Mouse (Mus musculus) hindbrain, embryonic 12.5 days (tissue): ENCODE measurements at regions not wholly inside any gene's neighbourhood (a gene's known extent, or its start where the extent isn't known, plus 50 kb on each side); places are given as distances from the start of the nearest gene placed in this dataset.
A peak's percentile ranks its signal among the peaks of the same experiment; 100 is the strongest.

ENCODE experiments used
- ATAC-seq: fragments of 200-750 bp; cut with Nextera tagmentation; 2 replicates; pipeline ENCODE4 v1.8.0; 2017; ENCODE audit warnings: moderate TSS enrichment; ENCODE audit not compliant: low FRiP score
- H3K27ac ChIP-seq: fragments of 300-500 bp; sonication (generic); 2 replicates; pipeline ENCODE4 v1.5.1; 2016; ENCODE audit warnings: mild to moderate bottlenecking
- H3K27me3 ChIP-seq: fragments of 300-500 bp; sonication (generic); 2 replicates; pipeline ENCODE4 v1.6.1; 2016; ENCODE audit warnings: mild to moderate bottlenecking
- H3K36me3 ChIP-seq: fragments of 300-500 bp; sonication (generic); 2 replicates; pipeline ENCODE4 v1.6.1; 2016; ENCODE audit warnings: mild to moderate bottlenecking
- H3K4me1 ChIP-seq: fragments of 300-500 bp; sonication (generic); 2 replicates; pipeline ENCODE4 v1.6.1; 2016
- H3K4me2 ChIP-seq: fragments of 300-500 bp; sonication (generic); replicated peaks from 2 replicates; pipeline ENCODE4 v1.6.1; 2016; ENCODE audit warnings: mild to moderate bottlenecking
- H3K4me3 ChIP-seq: fragments of 300-500 bp; sonication (generic); 2 replicates; pipeline ENCODE4 v1.5.1; 2016; ENCODE audit warnings: mild to moderate bottlenecking
- H3K9ac ChIP-seq: fragments of 300-500 bp; sonication (generic); 2 replicates; pipeline ENCODE4 v1.6.1; 2016; ENCODE audit warnings: mild to moderate bottlenecking, moderate library complexity
- H3K9me3 ChIP-seq: fragments of 300-500 bp; sonication (generic); replicated peaks from 2 replicates; pipeline ENCODE4 v1.6.1; 2016; ENCODE audit warnings: mild to moderate bottlenecking
- WGBS: fragments of 180-500 bp; shearing (Covaris S2); methylation state at CpG from one replicate; pipeline ENCODE4 v1.1.7; 2016; 5-methylcytosine and 5-hydroxymethylcytosine counted together

GRCm38 (mm10) chr3:148462791-148463190 lies 527.6 kb downstream of the Adgrl2 start:
- no peaks in the 10 kb centered on the region for H3K27me3 ChIP-seq
- H3K36me3 ChIP-seq, result no peaks in the 10 kb centered on the region
- H3K9me3 ChIP-seq, result no peaks in the 10 kb centered on the region
- 78% methylated on average over 10 of the region's 10 CpGs for WGBS
- H3K4me3 ChIP-seq, result no peak overlapping the region
- 0 out of 2 replicates have a peak, but pooled peaks cover 2% of the 10 kb centered on the region for H3K4me1 ChIP-seq
- H3K9ac ChIP-seq, result no peak overlapping the region
- no peak for ATAC-seq
- H3K4me2 ChIP-seq, result no peak overlapping the region
- no peak overlapping the region for H3K27ac ChIP-seq

- WGBS, result 70% methylated on average over 3 of the region's 3 CpGs
- Histone ChIP-seq H3K4me3 (no peak overlapping the region), H3K9ac (no peak overlapping the region), H3K9me3 (no peaks in the 10 kb centered on the region), H3K4me2 (no peak overlapping the region), H3K27ac (no peak overlapping the region), H3K27me3 (no peaks in the 10 kb centered on the region), H3K36me3 (no peaks in the 10 kb centered on the region), H3K4me1 (no peaks in the 10 kb centered on the region)
- ATAC-seq, result no peak
Observed at GRCm38 (mm10) chr3:148448888-148449287, 541.5 kb downstream of the Adgrl2 start.

- 23% methylated on average over 1 of the region's 1 CpGs for WGBS
Observed at GRCm38 (mm10) chr3:148448465-148448864, 541.9 kb downstream of the Adgrl2 start.

GRCm38 (mm10) chr3:148446845-148447244 lies 543.5 kb downstream of the Adgrl2 start:
- ATAC-seq, result peak; percentile 69
- no peak overlapping the region for H3K27ac ChIP-seq

More at GRCm38 (mm10) chr3:148448465-148448864, 541.9 kb downstream of the Adgrl2 start:
- peak; percentile 87 for ATAC-seq
- Histone ChIP-seq H3K9me3 (no peaks in the 10 kb centered on the region), H3K4me2 (no peak overlapping the region), H3K9ac (no peak overlapping the region), H3K27ac (no peak overlapping the region), H3K36me3 (no peaks in the 10 kb centered on the region), H3K4me1 (no peaks in the 10 kb centered on the region), H3K27me3 (no peaks in the 10 kb centered on the region), H3K4me3 (no peak overlapping the region)

GRCm38 (mm10) chr3:148443012-148443411 lies 547.3 kb downstream of the Adgrl2 start:
- H3K4me2 ChIP-seq, result no peak overlapping the region
- WGBS, result 70% methylated on average over 3 of the region's 3 CpGs
- no peaks in the 10 kb centered on the region for H3K4me1 ChIP-seq
- no peaks in the 10 kb centered on the region for H3K36me3 ChIP-seq
- ATAC-seq, result no peak
- H3K9me3 ChIP-seq, result no peaks in the 10 kb centered on the region
- no peaks in the 10 kb centered on the region for H3K27me3 ChIP-seq
- H3K9ac ChIP-seq, result no peak overlapping the region
- no peak overlapping the region for H3K4me3 ChIP-seq
- no peak overlapping the region for H3K27ac ChIP-seq

More at GRCm38 (mm10) chr3:148446845-148447244, 543.5 kb downstream of the Adgrl2 start:
- Histone ChIP-seq H3K4me3 (no peak overlapping the region), H3K36me3 (no peaks in the 10 kb centered on the region), H3K4me2 (no peak overlapping the region), H3K4me1 (no peaks in the 10 kb centered on the region), H3K9ac (no peak overlapping the region), H3K27me3 (no peaks in the 10 kb centered on the region), H3K9me3 (no peaks in the 10 kb centered on the region)
- WGBS, result 83% methylated on average over 1 of the region's 1 CpGs

- H3K36me3 ChIP-seq, result no peaks in the 10 kb centered on the region
- H3K27me3 ChIP-seq, result no peaks in the 10 kb centered on the region
- H3K4me2 ChIP-seq, result no peak overlapping the region
- no peak overlapping the region for H3K9ac ChIP-seq
- H3K4me1 ChIP-seq, result no peaks in the 10 kb centered on the region
- H3K9me3 ChIP-seq, result no peaks in the 10 kb centered on the region
- ATAC-seq, result no peak
- 92% methylated on average over 4 of the region's 4 CpGs for WGBS
- no peak overlapping the region for H3K4me3 ChIP-seq
- H3K27ac ChIP-seq, result no peak overlapping the region
Observed at GRCm38 (mm10) chr3:148434033-148434432, 556.3 kb downstream of the Adgrl2 start.

DNA sequence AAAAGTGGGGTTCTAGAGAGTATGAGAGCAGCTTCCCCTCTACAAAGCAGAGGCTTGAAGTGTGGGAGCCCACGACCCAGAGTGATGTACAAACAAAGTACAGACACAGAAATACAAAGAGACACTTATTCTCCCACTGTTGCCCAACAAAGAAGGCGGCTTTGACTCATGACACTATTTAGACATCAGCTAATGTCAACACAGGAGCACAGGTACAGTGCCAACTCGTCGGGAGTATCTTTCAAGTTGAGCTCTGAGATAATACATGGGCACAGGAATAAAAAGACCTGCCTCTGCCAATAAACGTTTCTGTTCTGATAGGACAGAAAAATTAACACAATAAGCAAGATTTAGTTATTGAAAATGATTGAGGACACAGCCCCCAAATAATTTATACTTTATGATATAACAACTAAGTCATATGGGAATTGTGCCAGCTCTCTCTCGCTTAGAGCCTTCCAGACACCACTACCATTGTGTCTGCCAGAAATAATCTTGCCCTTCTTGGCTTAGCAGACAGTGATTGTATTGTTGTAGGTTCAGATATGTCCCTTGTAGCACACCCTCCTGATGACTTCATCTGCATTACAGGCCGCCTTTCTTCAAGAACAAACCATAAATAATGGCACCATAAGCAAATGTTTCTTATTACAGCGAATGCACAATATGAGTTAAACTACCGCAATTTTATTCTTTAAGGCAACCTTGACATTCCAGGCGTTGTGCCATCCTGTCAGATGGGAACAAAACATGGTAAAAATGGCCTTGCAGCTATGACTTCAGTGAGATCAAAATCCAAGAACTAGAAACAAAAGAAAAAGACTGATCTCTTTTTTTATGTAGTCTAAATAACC lies 561.1 kb downstream of the Adgrl2 start:
- H3K27me3 ChIP-seq, result no peaks in the 10 kb centered on the region
- no peak overlapping the region for H3K27ac ChIP-seq
- H3K9me3 ChIP-seq, result no peaks in the 10 kb centered on the region
- ATAC-seq, result no peak
- no peaks in the 10 kb centered on the region for H3K36me3 ChIP-seq
- H3K4me1 ChIP-seq, result 0 out of 2 replicates have a peak, but pooled peaks cover 4% of the 10 kb centered on the region
- 79% methylated on average over 10 of the region's 10 CpGs for whole genome bisulfite sequencing
- H3K9ac ChIP-seq, result no peak overlapping the region
- no peak overlapping the region for H3K4me2 ChIP-seq
- H3K4me3 ChIP-seq, result no peak overlapping the region

DNA sequence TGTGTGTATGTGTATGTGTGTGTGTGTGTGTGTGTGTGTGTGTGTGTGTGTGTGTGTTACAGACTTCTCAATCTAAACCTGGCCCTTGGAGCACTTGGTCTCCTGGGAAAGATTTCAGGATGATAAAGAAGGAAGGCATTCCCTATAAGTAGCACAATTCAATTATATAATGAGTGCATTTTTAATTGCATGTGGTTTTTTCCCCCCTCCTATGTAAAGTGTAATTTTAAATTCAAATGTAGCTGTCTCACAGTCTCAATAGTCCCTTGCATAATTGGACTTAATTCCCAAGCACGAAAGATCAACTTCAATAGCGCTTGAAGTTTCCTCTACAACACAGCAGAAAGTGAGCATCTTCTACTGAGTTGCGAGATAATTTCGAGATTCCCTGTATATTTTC lies 566.3 kb downstream of the Adgrl2 start:
- no peaks in the 10 kb centered on the region for H3K27me3 ChIP-seq
- no peak overlapping the region for H3K4me2 ChIP-seq
- 0 out of 2 replicates have a peak, but pooled peaks cover 4% of the 10 kb centered on the region for H3K4me1 ChIP-seq
- no peak overlapping the region for H3K27ac ChIP-seq
- no peak for ATAC-seq
- no peak overlapping the region for H3K4me3 ChIP-seq
- H3K36me3 ChIP-seq, result no peaks in the 10 kb centered on the region
- H3K9me3 ChIP-seq, result no peaks in the 10 kb centered on the region
- WGBS, result 75% methylated on average over 4 of the region's 4 CpGs
- no peak overlapping the region for H3K9ac ChIP-seq

DNA sequence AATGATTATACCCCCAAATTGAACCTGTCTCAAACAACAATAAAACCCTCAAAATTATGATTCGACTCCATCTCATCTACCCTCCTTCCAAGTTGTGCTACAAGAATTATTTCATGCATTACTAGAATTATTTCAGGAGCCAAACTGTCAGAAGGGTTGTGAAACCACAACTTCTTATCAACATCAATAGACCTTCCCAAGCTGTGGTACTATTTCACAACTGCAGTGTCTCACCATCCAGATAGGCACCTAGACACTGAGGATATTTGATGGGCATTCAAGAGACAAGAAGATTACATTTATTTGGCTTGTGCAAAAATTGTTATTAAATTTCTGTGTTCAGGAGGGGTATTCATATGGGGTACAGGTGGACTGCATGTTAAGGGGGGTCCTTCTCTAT lies 567.0 kb downstream of the Adgrl2 start:
- 95% methylated on average over 1 of the region's 1 CpGs for WGBS
- no peaks in the 10 kb centered on the region for H3K36me3 ChIP-seq
- ATAC-seq, result no peak
- H3K27me3 ChIP-seq, result no peaks in the 10 kb centered on the region
- no peak overlapping the region for H3K27ac ChIP-seq
- H3K9me3 ChIP-seq, result no peaks in the 10 kb centered on the region
- H3K4me3 ChIP-seq, result no peak overlapping the region
- no peak overlapping the region for H3K4me2 ChIP-seq
- H3K4me1 ChIP-seq, result 0 out of 2 replicates have a peak, but pooled peaks cover 4% of the 10 kb centered on the region
- no peak overlapping the region for H3K9ac ChIP-seq

DNA sequence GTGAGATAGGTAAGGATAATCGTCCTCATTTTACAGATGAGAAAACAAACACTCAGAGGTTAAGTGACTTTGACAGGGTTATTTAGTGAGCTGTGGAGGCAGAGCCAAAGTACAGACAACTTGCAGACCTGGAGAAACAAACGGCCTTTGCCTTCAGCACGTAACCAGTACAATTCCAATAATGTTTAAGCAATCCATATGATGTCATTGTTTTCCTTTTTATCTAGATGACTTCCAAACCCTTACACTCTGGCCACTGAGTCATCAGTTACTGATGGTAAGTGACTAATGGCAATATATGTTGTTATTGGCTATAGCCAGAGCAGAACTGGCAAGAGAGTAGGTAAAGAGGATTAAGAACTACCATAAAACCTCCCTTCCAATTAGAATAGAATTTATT lies 567.6 kb downstream of the Adgrl2 start:
- Histone ChIP-seq H3K27me3 (no peaks in the 10 kb centered on the region), H3K27ac (no peak overlapping the region), H3K36me3 (no peaks in the 10 kb centered on the region), H3K4me3 (no peak overlapping the region), H3K9me3 (no peaks in the 10 kb centered on the region), H3K4me2 (no peak overlapping the region), H3K9ac (no peak overlapping the region), H3K4me1 (0 out of 2 replicates have a peak, but pooled peaks cover 7% of the 10 kb centered on the region)
- no peak for ATAC-seq
- WGBS, result 71% methylated on average over 3 of the region's 3 CpGs

DNA sequence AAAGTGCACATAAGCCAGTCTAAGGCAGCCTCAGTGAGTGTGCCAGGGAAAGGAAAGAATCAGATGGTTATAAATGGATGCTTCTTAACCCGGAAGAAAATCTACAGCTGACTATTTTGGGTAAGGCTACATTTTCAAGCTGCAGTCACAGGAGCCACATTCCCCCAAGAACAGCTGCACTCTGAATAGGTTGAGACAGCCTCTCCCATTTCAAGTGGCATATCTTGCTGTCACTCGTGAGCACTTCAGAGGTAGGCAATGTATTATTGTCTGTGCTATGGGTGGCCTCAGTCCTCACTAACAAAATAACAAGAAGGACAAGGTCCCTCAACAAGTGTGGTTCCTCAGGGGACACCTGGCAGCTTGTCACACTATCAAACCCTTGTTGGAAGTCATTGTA lies 568.1 kb downstream of the Adgrl2 start:
- WGBS, result 67% methylated on average over 2 of the region's 2 CpGs
- Histone ChIP-seq H3K9me3 (no peaks in the 10 kb centered on the region), H3K9ac (no peak overlapping the region), H3K4me1 (0 out of 2 replicates have a peak, but pooled peaks cover 7% of the 10 kb centered on the region), H3K36me3 (no peaks in the 10 kb centered on the region), H3K4me2 (no peak overlapping the region), H3K27me3 (no peaks in the 10 kb centered on the region), H3K27ac (no peak overlapping the region), H3K4me3 (no peak overlapping the region)
- ATAC-seq, result no peak

- Histone ChIP-seq H3K9me3 (no peaks in the 10 kb centered on the region), H3K4me1 (0 out of 2 replicates have a peak, but pooled peaks cover 7% of the 10 kb centered on the region), H3K27me3 (no peaks in the 10 kb centered on the region), H3K4me3 (no peak overlapping the region), H3K4me2 (no peak overlapping the region), H3K9ac (no peak overlapping the region), H3K36me3 (no peaks in the 10 kb centered on the region), H3K27ac (no peak overlapping the region)
- 90% methylated on average over 5 of the region's 5 CpGs for WGBS
- ATAC-seq, result no peak
Observed at GRCm38 (mm10) chr3:148420303-148420702, 570.1 kb downstream of the Adgrl2 start.
